Mouse (Mus musculus) midbrain, embryonic 16.5 days (tissue): Measurements from ENCODE around the gene Tmem178. TPM values are rescaled to one million over a fixed set of nuclear protein-coding genes. Genes with fewer than 3 reads are reported as not detected.

Experiments
- ATAC-seq: fragments of 200-750 bp; cut with Nextera tagmentation; 2 replicates; pipeline ENCODE4 v1.8.0; 2017; ENCODE audit warnings: moderate TSS enrichment
- H3K27ac ChIP-seq: fragments of 300-500 bp; sonication (generic); 2 replicates; pipeline ENCODE4 v1.5.1; 2014; ENCODE audit warnings: mild to moderate bottlenecking, low read length, mixed read lengths
- H3K27me3 ChIP-seq: fragments of 300-500 bp; sonication (generic); 2 replicates; pipeline ENCODE4 v1.6.1; 2014; ENCODE audit warnings: low read depth, low read length, mixed read lengths; ENCODE audit not compliant: control insufficient read depth, insufficient read depth
- H3K36me3 ChIP-seq: fragments of 300-500 bp; sonication (generic); 2 replicates; pipeline ENCODE4 v1.6.1; 2014; ENCODE audit warnings: mild to moderate bottlenecking, low read length, moderate library complexity, mixed read lengths; ENCODE audit not compliant: control insufficient read depth, insufficient read depth
- H3K4me1 ChIP-seq: fragments of 300-500 bp; sonication (generic); 2 replicates; pipeline ENCODE4 v1.6.1; 2014; ENCODE audit warnings: mild to moderate bottlenecking, low read length, mixed read lengths; ENCODE audit not compliant: control insufficient read depth, insufficient read depth
- H3K4me2 ChIP-seq: fragments of 300-500 bp; sonication (generic); 2 replicates; pipeline ENCODE4 v1.6.1; 2014; ENCODE audit warnings: mild to moderate bottlenecking, low read length, mixed read lengths
- H3K4me3 ChIP-seq: fragments of 300-500 bp; sonication (generic); 2 replicates; pipeline ENCODE4 v1.5.1; 2014; ENCODE audit warnings: low read depth, mild to moderate bottlenecking, low read length, moderate library complexity, mixed read lengths
- H3K9ac ChIP-seq: fragments of 300-500 bp; sonication (generic); 2 replicates; pipeline ENCODE4 v1.6.1; 2014; ENCODE audit warnings: low read depth, low read length, mixed read lengths
- H3K9me3 ChIP-seq: fragments of 300-500 bp; sonication (generic); replicated peaks from 2 replicates; pipeline ENCODE4 v1.6.1; 2014; ENCODE audit warnings: mild to moderate bottlenecking, low read length, mixed read lengths; ENCODE audit not compliant: control insufficient read depth, poor library complexity, severe bottlenecking
- WGBS: fragments of 180-500 bp; shearing (Covaris S2); extraction: QIAGEN DNeasy Blood & Tissue Kit; methylation state at CpG from one replicate; pipeline ENCODE4 v1.1.7; 2014; 5-methylcytosine and 5-hydroxymethylcytosine counted together
- polyA plus RNA-seq: library from polyadenylated mRNA; unstranded; fragments of >200 nt; fragmentation: Nextera tagmentation; extraction: Ambion mirVana; gene quantifications from 2 replicates; pipeline ENCODE4 v1.2.1, GENCODE M21; 2015

Tmem178 gene
- polyA plus RNA-seq, 1 experiment from 2014 or later, result 20.8 TPM

DNA sequence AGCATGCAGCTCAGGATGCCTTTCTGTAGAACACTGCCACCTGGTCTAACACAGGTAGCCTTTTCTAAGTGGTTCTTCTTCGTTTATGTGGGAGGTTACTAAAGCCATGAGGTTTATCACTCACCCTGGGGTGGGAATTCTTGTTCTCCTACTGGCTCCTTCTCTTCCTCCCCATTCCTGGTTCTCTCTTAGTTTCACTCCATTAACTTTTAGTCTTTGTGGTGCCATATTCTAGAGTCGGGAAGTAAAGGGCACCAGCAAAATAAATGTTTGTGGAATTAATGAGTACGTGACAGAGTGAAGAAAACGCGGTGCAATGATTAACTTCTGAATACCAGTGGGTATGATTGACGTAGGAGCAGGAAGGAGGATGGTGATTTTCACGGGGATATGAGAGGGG lies 28.5 kb downstream of the Tmem178 start:
- ATAC-seq, result no peak
- no peaks in the 10 kb centered on the region for H3K27me3 ChIP-seq
- H3K27ac ChIP-seq, result no peak overlapping the region
- H3K9me3 ChIP-seq, result no peaks in the 10 kb centered on the region
- WGBS, result 88% methylated on average over 7 of the region's 7 CpGs
- no peak overlapping the region for H3K9ac ChIP-seq
- H3K4me2 ChIP-seq, result no peak overlapping the region
- H3K4me3 ChIP-seq, result no peak overlapping the region
- H3K36me3 ChIP-seq, result no peaks in the 10 kb centered on the region
- H3K4me1 ChIP-seq, result peaks cover 24% of the 10 kb centered on the region

GRCm38 (mm10) chr17:80977245-80977644 lies 32.8 kb downstream of the Tmem178 start:
- H3K36me3 ChIP-seq, result no peaks in the 10 kb centered on the region
- H3K4me2 ChIP-seq, result no peak overlapping the region
- ATAC-seq, result no peak
- 90% methylated on average over 5 of the region's 5 CpGs for WGBS
- H3K27ac ChIP-seq, result no peak overlapping the region
- no peaks in the 10 kb centered on the region for H3K9me3 ChIP-seq
- H3K27me3 ChIP-seq, result no peaks in the 10 kb centered on the region
- H3K4me3 ChIP-seq, result no peak overlapping the region
- H3K9ac ChIP-seq, result no peak overlapping the region
- H3K4me1 ChIP-seq, result peaks cover 7% of the 10 kb centered on the region

DNA sequence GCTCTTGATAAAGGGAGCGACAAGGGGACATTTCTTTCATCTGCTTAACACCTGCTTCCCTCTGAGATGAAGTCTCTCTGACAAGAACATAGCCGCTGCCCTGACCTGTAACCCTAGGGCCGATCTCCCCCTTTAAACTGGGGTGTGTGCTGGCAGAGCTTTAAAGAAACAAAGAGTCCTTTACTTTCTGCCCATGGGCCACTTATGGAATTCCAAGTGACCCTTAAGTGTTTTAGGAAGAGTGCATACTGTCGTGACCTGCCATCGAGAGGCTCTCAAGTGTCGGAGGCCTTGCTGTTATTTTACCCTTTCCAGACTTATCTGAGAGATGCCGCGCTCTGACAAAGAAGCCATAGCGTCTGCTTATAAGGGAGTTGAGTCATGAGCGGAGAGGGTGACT lies 35.7 kb downstream of the Tmem178 start:
- ATAC-seq, result no peak
- Histone ChIP-seq H3K4me2 (no peak overlapping the region), H3K27ac (no peak overlapping the region), H3K9ac (no peak overlapping the region), H3K4me1 (peaks cover 10% of the 10 kb centered on the region), H3K27me3 (no peaks in the 10 kb centered on the region), H3K4me3 (no peak overlapping the region), H3K36me3 (no peaks in the 10 kb centered on the region), H3K9me3 (no peaks in the 10 kb centered on the region)
- WGBS, result 87% methylated on average over 10 of the region's 10 CpGs

DNA sequence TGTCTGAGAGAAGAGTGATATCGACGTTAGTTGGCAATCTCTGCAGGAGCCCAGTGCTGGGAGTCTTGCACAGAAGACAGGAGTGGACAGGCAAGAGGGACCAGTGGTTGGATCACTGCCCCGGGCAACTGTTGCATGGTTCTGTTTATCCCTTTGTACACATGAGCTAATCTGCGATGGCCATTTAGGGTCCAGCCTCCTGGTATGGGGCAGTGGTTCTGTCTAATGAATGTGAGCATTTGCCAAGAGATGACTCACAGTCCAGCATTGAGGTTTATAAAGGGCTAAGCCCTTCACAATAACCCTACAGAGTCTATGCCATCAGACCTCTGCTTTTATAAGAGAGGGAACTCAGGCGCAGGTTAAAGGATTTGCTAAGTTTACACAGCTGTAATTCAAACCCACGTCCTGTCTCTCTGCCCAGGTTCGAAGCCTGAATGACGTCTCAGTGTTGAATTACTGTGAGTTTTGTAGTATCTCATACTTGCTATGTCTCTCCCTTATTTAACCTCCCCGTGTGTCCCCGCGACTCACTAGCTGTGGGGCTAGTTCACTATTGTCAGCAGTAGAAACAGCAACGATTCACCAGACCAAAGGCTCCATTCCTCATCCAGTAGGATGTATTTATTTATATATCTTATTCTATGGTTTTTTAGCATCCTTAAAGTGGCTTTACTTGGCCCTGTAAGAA lies 37.4 kb downstream of the Tmem178 start:
- no peaks in the 10 kb centered on the region for H3K9me3 ChIP-seq
- 43% methylated on average over 12 of the region's 12 CpGs for WGBS
- H3K4me3 ChIP-seq, result no peak overlapping the region
- peak overlapping the region; percentile 31; the same call in 1 of the 2 replicates for H3K4me2 ChIP-seq
- no peaks in the 10 kb centered on the region for H3K27me3 ChIP-seq
- no peak overlapping the region; the same call in 1 of the 2 replicates for H3K9ac ChIP-seq
- H3K4me1 ChIP-seq, result peaks cover 10% of the 10 kb centered on the region
- H3K27ac ChIP-seq, result peak overlapping the region; percentile 45
- ATAC-seq, result peak; percentile 74
- no peaks in the 10 kb centered on the region for H3K36me3 ChIP-seq

DNA sequence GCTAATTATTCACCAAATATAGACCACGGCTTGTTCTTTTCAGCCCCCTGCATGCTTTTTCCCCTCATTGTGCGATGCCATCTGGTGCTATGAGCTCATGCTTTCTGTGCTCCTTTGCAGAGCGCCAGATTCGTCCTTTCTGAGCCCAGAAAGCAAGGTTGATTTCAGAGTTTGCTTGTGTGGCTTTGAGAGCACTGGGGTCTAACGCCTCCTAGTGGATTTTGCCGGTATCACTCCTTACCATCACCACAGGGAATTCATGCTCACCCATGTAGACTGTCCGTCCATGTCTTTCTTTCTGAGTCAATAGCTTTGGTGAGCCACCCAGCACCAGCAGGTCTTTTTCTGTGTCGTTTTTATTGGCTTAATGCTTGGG lies 38.0 kb downstream of the Tmem178 start:
- peaks cover 10% of the 10 kb centered on the region for H3K4me1 ChIP-seq
- H3K27ac ChIP-seq, result peak overlapping the region; percentile 45
- 3% methylated on average over 8 of the region's 8 CpGs for WGBS
- ATAC-seq, result peak; percentile 88
- H3K9me3 ChIP-seq, result no peaks in the 10 kb centered on the region
- peak overlapping the region; percentile 31; the same call in 1 of the 2 replicates for H3K4me2 ChIP-seq
- H3K36me3 ChIP-seq, result no peaks in the 10 kb centered on the region
- H3K9ac ChIP-seq, result no peak overlapping the region; the same call in 1 of the 2 replicates
- no peaks in the 10 kb centered on the region for H3K27me3 ChIP-seq
- no peak overlapping the region for H3K4me3 ChIP-seq

GRCm38 (mm10) chr17:80982976-80983375 lies 38.5 kb downstream of the Tmem178 start:
- peaks cover 10% of the 10 kb centered on the region for H3K4me1 ChIP-seq
- no peaks in the 10 kb centered on the region for H3K27me3 ChIP-seq
- H3K9ac ChIP-seq, result no peak overlapping the region
- no peak for ATAC-seq
- H3K9me3 ChIP-seq, result no peaks in the 10 kb centered on the region
- WGBS, result 58% methylated on average over 10 of the region's 10 CpGs
- no peak overlapping the region for H3K4me3 ChIP-seq
- no peak overlapping the region for H3K27ac ChIP-seq
- no peaks in the 10 kb centered on the region for H3K36me3 ChIP-seq
- no peak overlapping the region for H3K4me2 ChIP-seq

- no peak overlapping the region for H3K9ac ChIP-seq
Observed at GRCm38 (mm10) chr17:80991535-80992127, 47.2 kb downstream of the Tmem178 start.

GRCm38 (mm10) chr17:80997226-80997625 lies 52.8 kb downstream of the Tmem178 start:
- Histone ChIP-seq H3K9ac (no peak overlapping the region), H3K4me3 (no peak overlapping the region), H3K36me3 (no peaks in the 10 kb centered on the region), H3K27ac (no peak overlapping the region), H3K4me1 (peaks cover 4% of the 10 kb centered on the region; the same call in 1 of the 2 replicates), H3K9me3 (no peaks in the 10 kb centered on the region), H3K4me2 (no peak overlapping the region), H3K27me3 (no peaks in the 10 kb centered on the region)
- ATAC-seq, result no peak
- 85% methylated on average over 2 of the region's 2 CpGs for WGBS

More at GRCm38 (mm10) chr17:80991535-80992127, 47.2 kb downstream of the Tmem178 start:
- H3K9me3 ChIP-seq, result no peaks in the 10 kb centered on the region
- no peak overlapping the region for H3K27ac ChIP-seq
- no peaks in the 10 kb centered on the region for H3K4me1 ChIP-seq
- 67% methylated on average over 8 of the region's 8 CpGs for WGBS
- no peaks in the 10 kb centered on the region for H3K27me3 ChIP-seq
- H3K4me2 ChIP-seq, result no peak overlapping the region
- H3K36me3 ChIP-seq, result no peaks in the 10 kb centered on the region
- peak; percentile 30; the same call in 1 of the 2 replicates for ATAC-seq
- no peak overlapping the region for H3K4me3 ChIP-seq

DNA sequence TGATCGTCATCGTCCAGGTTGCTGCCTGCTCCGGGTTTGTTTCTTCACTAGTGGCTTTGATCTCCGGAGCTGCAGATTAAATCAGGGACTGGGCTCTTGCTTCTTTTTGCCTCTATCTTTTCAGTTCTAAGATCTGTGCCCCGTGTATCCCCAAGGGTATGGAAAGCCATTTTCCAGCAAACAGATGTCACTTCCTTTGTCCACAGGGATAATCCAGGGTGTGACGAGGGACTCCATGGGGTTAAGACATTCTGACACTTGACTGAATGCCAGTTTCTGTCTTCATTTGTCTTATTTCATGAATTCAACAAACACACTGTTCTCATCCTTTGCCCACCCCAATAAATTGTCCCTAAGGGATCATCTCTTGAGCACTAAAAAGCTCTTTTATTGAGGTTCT lies 54.5 kb downstream of the Tmem178 start:
- no peaks in the 10 kb centered on the region for H3K9me3 ChIP-seq
- ATAC-seq, result no peak
- peaks cover 4% of the 10 kb centered on the region; the same call in 1 of the 2 replicates for H3K4me1 ChIP-seq
- H3K36me3 ChIP-seq, result no peaks in the 10 kb centered on the region
- H3K27ac ChIP-seq, result no peak overlapping the region
- H3K4me2 ChIP-seq, result no peak overlapping the region
- 12% methylated on average over 6 of the region's 6 CpGs for WGBS
- H3K27me3 ChIP-seq, result no peaks in the 10 kb centered on the region
- H3K4me3 ChIP-seq, result no peak overlapping the region
- no peak overlapping the region for H3K9ac ChIP-seq
